Mouse (Mus musculus) liver, postnatal 0 days (tissue): ENCODE results near the gene Commd9. TPM values are rescaled to one million over a fixed set of nuclear protein-coding genes. Genes with fewer than 3 reads are reported as not detected.
A peak's percentile ranks its signal among the peaks of the same experiment; 100 is the strongest.

Experiments
- ATAC-seq: fragments of 200-750 bp; cut with Nextera tagmentation; 2 replicates; pipeline ENCODE4 v1.8.0; 2017; ENCODE audit warnings: mild to moderate bottlenecking, moderate library complexity
- DNase-seq: peaks from one replicate; pipeline ENCODE4 v3.0.0-alpha.2; 2016
- H3K27ac ChIP-seq: fragments of 300-500 bp; sonication (generic); 2 replicates; pipeline ENCODE4 v1.5.1; 2014; ENCODE audit warnings: antibody characterized with exemption, moderate library complexity, mild to moderate bottlenecking, low read depth
- H3K27me3 ChIP-seq: fragments of 300-500 bp; sonication (generic); 2 replicates; pipeline ENCODE4 v1.6.1; 2014; ENCODE audit warnings: low read length, control low read depth, mixed read lengths; ENCODE audit not compliant: insufficient read depth
- H3K36me3 ChIP-seq: fragments of 300-500 bp; sonication (generic); replicated peaks from 2 replicates; pipeline ENCODE4 v1.6.1; 2014; ENCODE audit warnings: mild to moderate bottlenecking, control low read depth, low read length, moderate library complexity, mixed read lengths; ENCODE audit not compliant: insufficient read depth
- H3K4me1 ChIP-seq: fragments of 300-500 bp; sonication (generic); 2 replicates; pipeline ENCODE4 v1.6.1; 2014; ENCODE audit warnings: antibody characterized with exemption, mild to moderate bottlenecking, control low read depth; ENCODE audit not compliant: insufficient read depth
- H3K4me2 ChIP-seq: fragments of 300-500 bp; sonication (generic); 2 replicates; pipeline ENCODE4 v1.6.1; 2014; ENCODE audit warnings: low read depth, mild to moderate bottlenecking, low read length, moderate library complexity, mixed read lengths
- H3K4me3 ChIP-seq: fragments of 300-500 bp; sonication (generic); 2 replicates; pipeline ENCODE4 v1.5.1; 2014; ENCODE audit warnings: low read depth, low read length
- H3K9ac ChIP-seq: fragments of 300-500 bp; sonication (generic); replicated peaks from 2 replicates; pipeline ENCODE4 v1.6.1; 2014; ENCODE audit warnings: mild to moderate bottlenecking, moderate library complexity
- H3K9me3 ChIP-seq: fragments of 300-500 bp; sonication (generic); 2 replicates; pipeline ENCODE4 v1.6.1; 2016; ENCODE audit warnings: mild to moderate bottlenecking, control low read depth, low read length, mixed read lengths
- CTCF ChIP-seq: sonication (generic); IDR thresholded peaks from 2 replicates; pipeline ENCODE4 v1.5.1; 2016; ENCODE audit warnings: antibody characterized with exemption, low read depth
- EP300 ChIP-seq: IDR thresholded peaks from 2 replicates; pipeline ENCODE4 v1.6.1; 2016; ENCODE audit warnings: antibody characterized with exemption, low read depth, mild to moderate bottlenecking
- WGBS: fragments of 180-500 bp; shearing (Covaris S2); extraction: QIAGEN DNeasy Blood & Tissue Kit; methylation state at CpG from one replicate; pipeline ENCODE4 v1.1.7; 2014; ENCODE audit not compliant: insufficient replicate concordance; 5-methylcytosine and 5-hydroxymethylcytosine counted together
- polyA plus RNA-seq: library from polyadenylated mRNA; unstranded; fragments of >200 nt; fragmentation: Nextera tagmentation; extraction: Ambion mirVana; gene quantifications from 2 replicates; pipeline ENCODE4 v1.2.1, GENCODE M21; 2015

Commd9 gene
- polyA plus RNA-seq, 1 experiment from 2014 or later = 23.6 TPM

DNA sequence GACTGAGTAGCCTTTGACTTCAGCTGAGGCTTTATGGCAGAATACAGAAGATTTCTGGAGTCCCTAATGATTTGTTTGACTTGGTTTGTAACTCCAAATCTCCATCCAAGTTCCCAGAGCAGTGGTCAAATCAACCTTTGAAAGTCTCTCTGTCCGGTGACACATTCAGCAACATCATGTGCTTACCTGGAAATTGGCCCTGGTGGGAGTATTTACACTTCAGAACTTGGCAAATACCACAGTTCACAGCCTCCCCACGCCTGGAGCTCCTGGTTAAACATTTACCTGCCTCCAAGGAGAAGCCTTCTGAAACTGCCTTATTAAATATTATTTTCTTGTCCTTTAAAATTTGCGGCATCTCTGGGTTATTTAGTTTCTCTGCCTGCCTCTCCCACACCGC lies 37.1 kb downstream of the Commd9 start:
- peak; percentile 54 for DNase-seq
- peak overlapping the region; percentile 36 for H3K4me2 ChIP-seq
- no peak overlapping the region for H3K9ac ChIP-seq
- TF ChIP-seq CTCF (no peak), EP300 (peak; percentile 76)
- H3K27ac ChIP-seq = peak overlapping the region; percentile 41
- H3K9me3 ChIP-seq = no peaks in the 10 kb centered on the region
- H3K27me3 ChIP-seq = no peaks in the 10 kb centered on the region
- peaks cover 4% of the 10 kb centered on the region; the same call in 1 of the 2 replicates for H3K4me1 ChIP-seq
- ATAC-seq = peak; percentile 97
- H3K4me3 ChIP-seq = no peak overlapping the region
- no peaks in the 10 kb centered on the region for H3K36me3 ChIP-seq
- 57% methylated on average over 4 of the region's 4 CpGs for WGBS

DNA sequence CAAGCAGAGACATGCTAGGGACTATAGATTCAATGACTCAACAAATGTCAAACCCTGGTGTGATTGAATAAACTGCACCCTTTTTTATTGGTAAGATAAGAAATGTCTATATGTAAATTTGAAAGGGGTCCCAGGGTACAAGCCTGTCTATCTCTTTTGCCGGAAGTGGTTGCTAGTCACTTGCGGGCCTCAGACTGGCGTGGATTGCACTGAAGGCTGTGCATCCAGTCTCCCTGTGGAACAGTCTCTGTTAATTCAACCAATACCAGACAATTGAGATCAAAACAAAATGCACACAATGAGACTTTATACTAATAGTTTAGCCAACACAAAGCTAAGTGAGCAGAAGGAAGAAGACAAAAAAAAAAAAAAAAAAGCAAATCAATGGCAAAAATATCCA lies 39.1 kb downstream of the Commd9 start:
- H3K4me1 ChIP-seq = peaks cover 4% of the 10 kb centered on the region; the same call in 1 of the 2 replicates
- TF ChIP-seq CTCF (no peak), EP300 (no peak)
- DNase-seq (no peak), ATAC-seq (no peak)
- 82% methylated on average over 3 of the region's 3 CpGs for WGBS
- H3K4me2 ChIP-seq = no peak overlapping the region
- H3K4me3 ChIP-seq = no peak overlapping the region
- H3K9ac ChIP-seq = no peak overlapping the region
- H3K27ac ChIP-seq = no peak overlapping the region
- no peaks in the 10 kb centered on the region for H3K27me3 ChIP-seq
- no peaks in the 10 kb centered on the region for H3K36me3 ChIP-seq
- H3K9me3 ChIP-seq = no peaks in the 10 kb centered on the region

DNA sequence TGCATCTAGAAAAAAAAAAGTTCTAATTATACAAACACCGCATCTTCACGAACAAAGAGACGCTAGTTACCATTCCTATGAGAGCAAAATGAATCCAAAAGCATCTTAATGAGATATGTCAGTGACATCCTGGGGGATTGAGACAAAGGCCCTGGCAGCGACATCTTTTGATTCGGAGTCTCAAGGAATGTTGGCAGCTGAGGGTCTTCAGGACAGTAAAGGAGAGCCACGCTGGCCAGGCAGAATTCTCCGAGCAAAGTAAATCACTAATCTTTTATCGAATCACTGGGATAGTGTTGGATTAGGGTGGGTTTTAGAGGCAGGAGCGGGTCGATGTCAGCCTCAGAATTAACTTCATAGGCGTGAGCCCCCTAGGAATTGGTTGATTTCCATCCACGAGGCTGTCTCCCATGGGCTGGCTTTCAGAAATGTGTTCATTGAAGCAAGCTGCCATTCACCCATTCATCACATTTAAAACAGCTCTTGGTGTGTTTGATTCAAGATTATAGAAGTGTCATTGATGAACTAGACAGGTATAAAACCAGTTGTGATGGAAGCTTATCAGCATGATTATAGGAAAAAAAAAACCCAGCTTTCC lies 39.6 kb downstream of the Commd9 start:
- 83% methylated on average over 12 of the region's 12 CpGs for WGBS
- no peak for DNase-seq

DNA sequence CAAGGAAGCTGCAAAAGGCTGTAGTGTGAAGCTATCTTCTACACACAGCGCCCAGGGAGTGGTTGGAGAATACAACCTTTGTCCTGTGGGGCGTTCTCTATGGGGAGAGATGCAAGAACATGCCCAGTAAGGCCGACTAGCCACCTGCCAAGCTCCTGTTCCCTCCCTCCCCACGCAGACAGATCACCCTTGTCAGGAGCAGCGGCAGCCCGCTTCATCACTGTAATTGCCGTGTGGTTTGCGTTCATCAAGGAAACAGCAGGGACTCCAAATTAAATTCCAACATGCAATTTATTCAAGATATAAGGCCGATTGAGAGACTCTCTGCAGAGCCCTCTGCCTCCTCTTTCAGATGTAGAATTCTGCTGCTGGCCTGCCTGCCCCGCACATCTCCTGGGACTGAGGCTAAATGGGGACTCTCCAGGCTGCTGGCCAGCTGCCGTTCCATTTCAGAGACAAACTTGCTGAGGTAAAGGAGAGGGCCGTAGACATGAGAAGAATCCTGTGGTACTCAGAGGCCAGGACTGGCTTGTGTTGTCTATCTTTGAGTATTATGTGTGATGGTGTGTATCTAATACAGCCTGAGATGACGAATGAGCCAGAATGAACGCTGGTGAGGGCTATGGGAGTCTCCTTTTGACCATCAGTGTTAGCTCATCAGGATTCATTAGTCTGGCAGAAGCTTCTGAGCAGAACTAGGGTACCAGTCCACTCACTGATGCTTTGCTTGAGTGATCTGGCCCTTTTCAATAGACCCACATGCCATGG lies 46.3 kb downstream of the Commd9 start:
- Histone ChIP-seq H3K4me1 (no peaks in the 10 kb centered on the region), H3K9ac (no peak overlapping the region), H3K36me3 (no peaks in the 10 kb centered on the region), H3K4me3 (no peak overlapping the region), H3K4me2 (no peak overlapping the region), H3K27me3 (no peaks in the 10 kb centered on the region), H3K27ac (no peak overlapping the region), H3K9me3 (no peaks in the 10 kb centered on the region)
- no peak for DNase-seq
- no peak for TF ChIP-seq EP300
- TF ChIP-seq CTCF = no peak
- 81% methylated on average over 14 of the region's 14 CpGs for WGBS
- ATAC-seq = no peak

More for the DNA sequence above, 39.6 kb downstream of the Commd9 start:
- peaks cover 4% of the 10 kb centered on the region; the same call in 1 of the 2 replicates for H3K4me1 ChIP-seq
- TF ChIP-seq EP300 = no peak
- TF ChIP-seq CTCF = no peak
- H3K9me3 ChIP-seq = no peaks in the 10 kb centered on the region
- H3K27ac ChIP-seq = no peak overlapping the region
- H3K4me2 ChIP-seq = no peak overlapping the region
- H3K36me3 ChIP-seq = no peaks in the 10 kb centered on the region
- no peak overlapping the region for H3K4me3 ChIP-seq
- no peaks in the 10 kb centered on the region for H3K27me3 ChIP-seq
- no peak for ATAC-seq
- H3K9ac ChIP-seq = no peak overlapping the region

DNA sequence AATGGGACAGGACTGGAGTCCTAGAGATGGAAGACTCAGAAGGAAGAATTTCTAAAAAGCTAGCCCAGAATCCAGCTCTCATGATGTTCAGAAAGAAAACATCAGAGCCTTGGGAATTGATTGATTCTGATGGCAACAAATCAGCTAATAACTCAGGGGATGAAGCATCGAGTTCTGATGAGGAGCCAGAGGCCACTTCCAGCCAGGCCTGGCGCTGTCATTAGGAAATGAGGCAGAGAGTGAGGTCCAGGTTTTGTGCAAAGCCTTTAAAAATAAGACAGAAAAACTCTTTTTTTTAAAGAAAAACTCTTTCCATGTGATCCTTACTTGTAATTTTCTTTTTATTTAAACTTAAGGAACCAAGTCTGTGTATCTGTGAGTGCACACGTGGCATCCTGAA lies 47.3 kb downstream of the Commd9 start:
- H3K36me3 ChIP-seq = no peaks in the 10 kb centered on the region
- H3K27me3 ChIP-seq = no peaks in the 10 kb centered on the region
- no peaks in the 10 kb centered on the region for H3K9me3 ChIP-seq
- TF ChIP-seq EP300 = no peak
- TF ChIP-seq CTCF = no peak
- no peaks in the 10 kb centered on the region for H3K4me1 ChIP-seq
- H3K9ac ChIP-seq = no peak overlapping the region
- ATAC-seq (no peak), DNase-seq (no peak)
- H3K27ac ChIP-seq = no peak overlapping the region
- H3K4me2 ChIP-seq = no peak overlapping the region
- WGBS = 71% methylated on average over 3 of the region's 3 CpGs
- H3K4me3 ChIP-seq = no peak overlapping the region

DNA sequence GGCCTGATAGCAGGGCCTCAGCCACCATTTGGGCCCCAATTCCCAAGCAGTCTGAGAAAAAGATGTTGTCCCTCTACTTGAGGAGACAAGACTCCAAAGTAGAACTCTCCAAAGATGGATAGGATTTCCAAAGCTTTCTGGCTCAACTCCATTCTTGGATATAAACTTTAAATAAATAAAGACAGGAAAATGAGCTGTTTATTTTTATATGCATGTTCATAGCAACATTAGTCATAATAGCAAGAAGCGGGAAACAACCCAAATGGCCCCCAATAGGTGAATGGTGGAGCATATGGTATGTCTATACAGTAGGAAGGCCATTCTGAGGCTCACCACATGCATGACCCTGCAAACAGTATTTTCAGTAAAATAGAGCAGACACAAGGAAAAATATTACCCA lies 49.0 kb downstream of the Commd9 start:
- Histone ChIP-seq H3K4me1 (no peaks in the 10 kb centered on the region), H3K9me3 (no peaks in the 10 kb centered on the region), H3K4me2 (no peak overlapping the region), H3K27me3 (no peaks in the 10 kb centered on the region), H3K9ac (no peak overlapping the region), H3K4me3 (no peak overlapping the region), H3K36me3 (no peaks in the 10 kb centered on the region), H3K27ac (no peak overlapping the region)
- 84% methylated on average over 1 of the region's 1 CpGs for WGBS
- ATAC-seq (no peak), DNase-seq (no peak)
- TF ChIP-seq CTCF (no peak), EP300 (no peak)
